Mouse (Mus musculus) brown adipose tissue, adult 24 weeks (tissue): ENCODE data around the gene Gucy2d. TPM values are rescaled to one million over a fixed set of nuclear protein-coding genes. Genes with fewer than 3 reads are reported as not detected.

ENCODE experiments used
- H3K27ac ChIP-seq: fragments of 200-500 bp; replicated peaks from 2 replicates; pipeline ENCODE4 v1.5.1; 2012; ENCODE audit warnings: low read depth, mild to moderate bottlenecking, low read length
- H3K4me1 ChIP-seq: fragments of 200-500 bp; 2 replicates; pipeline ENCODE4 v1.6.1; 2012; ENCODE audit warnings: low read length, mixed read lengths; ENCODE audit not compliant: control insufficient read depth, insufficient read depth, insufficient read length
- H3K4me3 ChIP-seq: fragments of 200-500 bp; 2 replicates; pipeline ENCODE4 v1.5.1; 2012; ENCODE audit warnings: low read depth, mild to moderate bottlenecking, low read length, moderate library complexity; ENCODE audit not compliant: insufficient read depth
- polyA plus RNA-seq: library from polyadenylated mRNA; stranded (reverse); fragments of >200 nt; gene quantifications from 2 replicates; pipeline ENCODE4 v1.2.4, GENCODE M21; 2012; ENCODE audit not compliant: missing spikeins, insufficient read depth, insufficient read length

Gucy2d gene
- polyA plus RNA-seq, 1 experiment = not detected

GRCm38 (mm10) chr7:98477153-98477552 lies 36.9 kb downstream of the Gucy2d start:
- no peak overlapping the region for H3K27ac ChIP-seq
- no peak overlapping the region for H3K4me3 ChIP-seq
- H3K4me1 ChIP-seq = no peaks in the 10 kb centered on the region

GRCm38 (mm10) chr7:98480481-98480880 lies 40.3 kb downstream of the Gucy2d start:
- Histone ChIP-seq H3K4me1 (peaks cover 6% of the 10 kb centered on the region; the same call in 1 of the 2 replicates), H3K27ac (no peak overlapping the region), H3K4me3 (no peak overlapping the region)

- H3K4me1 ChIP-seq = peaks cover 12% of the 10 kb centered on the region
- no peak overlapping the region for H3K4me3 ChIP-seq
- no peak overlapping the region for H3K27ac ChIP-seq
These were observed 41.0 kb downstream of the Gucy2d start for GRCm38 (mm10) chr7:98481066-98481734.

GRCm38 (mm10) chr7:98481861-98482260 lies 41.6 kb downstream of the Gucy2d start:
- no peak overlapping the region for H3K4me3 ChIP-seq
- no peak overlapping the region for H3K27ac ChIP-seq
- peaks cover 12% of the 10 kb centered on the region for H3K4me1 ChIP-seq

GRCm38 (mm10) chr7:98482551-98483267 lies 42.5 kb downstream of the Gucy2d start:
- Histone ChIP-seq H3K4me1 (peaks cover 12% of the 10 kb centered on the region), H3K4me3 (no peak overlapping the region), H3K27ac (peak overlapping the region; percentile 70)

- H3K4me3 ChIP-seq = no peak overlapping the region
- peaks cover 12% of the 10 kb centered on the region for H3K4me1 ChIP-seq
- H3K27ac ChIP-seq = peak overlapping the region; percentile 70
These were observed 43.0 kb downstream of the Gucy2d start for GRCm38 (mm10) chr7:98483268-98483607.

- Histone ChIP-seq H3K27ac (no peak overlapping the region), H3K4me3 (no peak overlapping the region), H3K4me1 (peaks cover 12% of the 10 kb centered on the region)
These were observed 44.7 kb downstream of the Gucy2d start for GRCm38 (mm10) chr7:98484878-98485277.

- Histone ChIP-seq H3K4me3 (no peak overlapping the region), H3K4me1 (peaks cover 12% of the 10 kb centered on the region), H3K27ac (no peak overlapping the region; the same call in 1 of the 2 replicates)
These were observed 45.3 kb downstream of the Gucy2d start for GRCm38 (mm10) chr7:98485508-98485907.

GRCm38 (mm10) chr7:98486471-98486917 lies 46.3 kb downstream of the Gucy2d start:
- Histone ChIP-seq H3K4me3 (no peak overlapping the region), H3K27ac (no peak overlapping the region), H3K4me1 (peaks cover 12% of the 10 kb centered on the region)

GRCm38 (mm10) chr7:98487202-98487980 lies 47.2 kb downstream of the Gucy2d start:
- Histone ChIP-seq H3K4me3 (no peak overlapping the region), H3K27ac (no peak overlapping the region)

GRCm38 (mm10) chr7:98488398-98489130 lies 48.3 kb downstream of the Gucy2d start:
- peaks cover 12% of the 10 kb centered on the region for H3K4me1 ChIP-seq
- H3K4me3 ChIP-seq = no peak overlapping the region; the same call in 1 of the 2 replicates
- no peak overlapping the region for H3K27ac ChIP-seq

More at GRCm38 (mm10) chr7:98487202-98487980, 47.2 kb downstream of the Gucy2d start:
- peaks cover 12% of the 10 kb centered on the region for H3K4me1 ChIP-seq

- Histone ChIP-seq H3K4me3 (peak within 1 kb of the TSS; percentile 84), H3K27ac (peak within 1 kb of the TSS; percentile 79), H3K4me1 (peaks cover 16% of the 10 kb centered on the region)
These were observed 48.9 kb downstream of the Gucy2d start, which contains the start of gene Lrrc32 for GRCm38 (mm10) chr7:98489131-98489530. Lrrc32 (plus strand) TSS chr7:98489283.

- Histone ChIP-seq H3K27ac (peak overlapping the region; percentile 79), H3K4me3 (peak overlapping the region; percentile 84), H3K4me1 (peaks cover 17% of the 10 kb centered on the region)
These were observed 49.4 kb downstream of the Gucy2d start for GRCm38 (mm10) chr7:98489623-98490084.

GRCm38 (mm10) chr7:98490328-98490727 lies 50.1 kb downstream of the Gucy2d start:
- peaks cover 17% of the 10 kb centered on the region for H3K4me1 ChIP-seq
- peak overlapping the region; percentile 84 for H3K4me3 ChIP-seq
- H3K27ac ChIP-seq = peak overlapping the region; percentile 79
